Mouse (Mus musculus) kidney, postnatal 4 days (tissue): ENCODE results near the gene Cdkn2aip.
A peak's percentile ranks its signal among the peaks of the same experiment; 100 is the strongest.

Experiments used
- DNase-seq, 2 experiments: peaks; one replicate each; pipeline ENCODE4 v3.0.0; 2021; ENCODE audit warnings: mixed read lengths in 2 of 2

Cdkn2aip gene

GRCm38 (mm10) chr8:47713761-47714745 lies at the start of gene Cdkn2aip:
Gene Cdkn2aip, minus strand, starts transcription at chr8:47713932.
- peak; percentile 97 to 98 for DNase-seq

GRCm38 (mm10) chr8:47763194-47763593 lies 49.5 kb upstream of the Cdkn2aip start:
- no peak for DNase-seq

- peak in 1 of 2 experiments; percentile 46 for DNase-seq
Measured at GRCm38 (mm10) chr8:47760685-47761084, 47.0 kb upstream of the Cdkn2aip start.

GRCm38 (mm10) chr8:47760186-47760585 lies 46.5 kb upstream of the Cdkn2aip start:
- no peak for DNase-seq

- no peak for DNase-seq
Measured at GRCm38 (mm10) chr8:47753121-47753520, 39.4 kb upstream of the Cdkn2aip start.

GRCm38 (mm10) chr8:47750096-47750495 lies 36.4 kb upstream of the Cdkn2aip start:
- peak in 1 of 2 experiments; percentile 42 for DNase-seq

- no peak for DNase-seq
Measured at GRCm38 (mm10) chr8:47749491-47749890, 35.8 kb upstream of the Cdkn2aip start.

- DNase-seq, result peak in 1 of 2 experiments; percentile 27
Measured at GRCm38 (mm10) chr8:47746304-47746703, 32.6 kb upstream of the Cdkn2aip start.

- DNase-seq, result no peak
Measured at GRCm38 (mm10) chr8:47745848-47746247, 32.1 kb upstream of the Cdkn2aip start.

GRCm38 (mm10) chr8:47744803-47745202 lies 31.1 kb upstream of the Cdkn2aip start:
- no peak for DNase-seq

- peak; percentile 93 for DNase-seq
Measured at GRCm38 (mm10) chr8:47743419-47743818, 29.7 kb upstream of the Cdkn2aip start.

- no peak for DNase-seq
Measured at GRCm38 (mm10) chr8:47742992-47743391, 29.3 kb upstream of the Cdkn2aip start.

- no peak for DNase-seq
Measured at GRCm38 (mm10) chr8:47742372-47742771, 28.6 kb upstream of the Cdkn2aip start.

- no peak for DNase-seq
Measured at GRCm38 (mm10) chr8:47737120-47737519, 23.4 kb upstream of the Cdkn2aip start.

- no peak for DNase-seq
Measured at GRCm38 (mm10) chr8:47729324-47729723, 15.6 kb upstream of the Cdkn2aip start.

GRCm38 (mm10) chr8:47726945-47727344 lies 13.2 kb upstream of the Cdkn2aip start:
- DNase-seq, result no peak

- no peak for DNase-seq
Measured at GRCm38 (mm10) chr8:47721609-47722008, 7.9 kb upstream of the Cdkn2aip start.

GRCm38 (mm10) chr8:47718641-47719040 lies 4.9 kb upstream of the Cdkn2aip start:
- DNase-seq, result no peak

GRCm38 (mm10) chr8:47713171-47713663 lies 515 bp downstream of the Cdkn2aip start:
- no peak for DNase-seq

- no peak for DNase-seq
Measured at GRCm38 (mm10) chr8:47708106-47708505, 5.6 kb downstream of the Cdkn2aip start.

- peak in 1 of 2 experiments; percentile 24 for DNase-seq
Measured at GRCm38 (mm10) chr8:47706746-47707145, 7.0 kb downstream of the Cdkn2aip start.

GRCm38 (mm10) chr8:47702333-47702732 lies 11.4 kb downstream of the Cdkn2aip start:
- DNase-seq, result no peak

GRCm38 (mm10) chr8:47697696-47698095 lies 16.0 kb downstream of the Cdkn2aip start:
- no peak for DNase-seq
